Mouse (Mus musculus) heart, embryonic 16.5 days (tissue): ENCODE results near the gene Msi1. TPM values are rescaled to one million over a fixed set of nuclear protein-coding genes. Genes with fewer than 3 reads are reported as not detected.
"Not testable (repeated sequence)": the region's sequence is repeated elsewhere in the genome, so short reads cannot be mapped to it uniquely, and the experiment has no call there.

ENCODE experiments used
- ATAC-seq: fragments of 200-750 bp; cut with Nextera tagmentation; replicated peaks from 2 replicates; pipeline ENCODE4 v1.8.0; 2017; ENCODE audit warnings: moderate number of reproducible peaks; ENCODE audit not compliant: insufficient read depth, low FRiP score; ENCODE audit errors: extremely low read depth
- H3K27ac ChIP-seq: fragments of 300-500 bp; sonication (generic); 2 replicates; pipeline ENCODE4 v1.5.1; 2014; ENCODE audit warnings: mild to moderate bottlenecking, low read length, control low read depth, moderate library complexity
- H3K27me3 ChIP-seq: fragments of 300-500 bp; sonication (generic); 2 replicates; pipeline ENCODE4 v1.6.1; 2014; ENCODE audit warnings: low read length, mixed read lengths; ENCODE audit not compliant: control insufficient read depth, insufficient read depth
- H3K36me3 ChIP-seq: fragments of 300-500 bp; sonication (generic); 2 replicates; pipeline ENCODE4 v1.6.1; 2014; ENCODE audit not compliant: control insufficient read depth, insufficient read depth
- H3K4me1 ChIP-seq: fragments of 300-500 bp; sonication (generic); 2 replicates; pipeline ENCODE4 v1.6.1; 2014; ENCODE audit warnings: low read length, mixed read lengths; ENCODE audit not compliant: control insufficient read depth, insufficient read depth
- H3K4me2 ChIP-seq: fragments of 300-500 bp; sonication (generic); 2 replicates; pipeline ENCODE4 v1.6.1; 2014; ENCODE audit warnings: low read depth, mild to moderate bottlenecking, control low read depth, low read length
- H3K4me3 ChIP-seq: fragments of 300-500 bp; sonication (generic); 2 replicates; pipeline ENCODE4 v1.5.1; 2014; ENCODE audit warnings: mild to moderate bottlenecking, control low read depth, low read length
- H3K9ac ChIP-seq: fragments of 300-500 bp; sonication (generic); 2 replicates; pipeline ENCODE4 v1.6.1; 2014; ENCODE audit warnings: low read length, control low read depth
- H3K9me3 ChIP-seq: fragments of 300-500 bp; sonication (generic); replicated peaks from 2 replicates; pipeline ENCODE4 v1.6.1; 2016; ENCODE audit warnings: low read length; ENCODE audit not compliant: control insufficient read depth
- WGBS: fragments of 180-500 bp; shearing (Covaris S2); extraction: QIAGEN DNeasy Blood & Tissue Kit; methylation state at CpG from one replicate; pipeline ENCODE4 v1.1.7; 2014; 5-methylcytosine and 5-hydroxymethylcytosine counted together
- polyA plus RNA-seq: library from polyadenylated mRNA; unstranded; fragments of >200 nt; fragmentation: Nextera tagmentation; extraction: Ambion mirVana; gene quantifications from 2 replicates; pipeline ENCODE4 v1.2.1, GENCODE M21; 2015

The Msi1 gene
- polyA plus RNA-seq, 1 experiment from 2014 or later, result 1.1 TPM

DNA sequence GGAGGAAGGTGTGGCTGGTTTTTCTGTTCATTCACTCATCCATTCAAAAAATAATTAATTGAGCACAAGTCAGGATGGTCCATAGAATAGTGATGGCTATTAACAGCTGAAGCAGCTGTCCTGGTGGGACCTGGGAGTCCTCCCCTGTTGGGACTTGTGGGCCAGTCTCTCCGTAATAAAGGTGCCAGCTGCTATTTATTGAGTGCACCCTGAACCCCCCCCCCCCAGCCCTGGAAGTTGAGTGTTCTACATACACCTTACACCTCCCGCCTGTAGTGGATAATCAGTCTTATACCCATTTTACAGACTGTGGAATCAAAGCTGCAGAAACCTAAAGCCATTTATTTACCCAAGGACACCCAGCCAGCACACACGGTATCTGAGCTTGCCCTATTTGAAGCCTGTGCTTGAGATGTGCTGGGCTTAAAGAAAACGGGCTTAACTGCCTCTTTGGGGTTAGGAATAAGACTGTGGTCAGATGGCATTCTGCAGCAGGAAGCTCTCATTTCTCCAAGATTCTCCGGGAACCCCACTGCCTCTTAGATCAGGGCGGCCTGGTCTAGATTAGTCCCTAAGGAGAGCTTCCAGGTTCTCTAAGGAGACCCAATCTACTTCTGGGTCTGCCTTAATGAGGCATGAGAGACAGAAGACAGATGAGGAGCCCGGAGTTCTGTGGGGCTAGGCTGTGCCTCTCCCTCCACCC lies 8.0 kb downstream of the Msi1 start:
- H3K27me3 ChIP-seq, result peaks cover 9% of the 10 kb centered on the region; the same call in 1 of the 2 replicates
- 72% methylated on average over 7 of the region's 7 CpGs for WGBS
- no peak overlapping the region for H3K4me3 ChIP-seq
- ATAC-seq, result no peak
- no peaks in the 10 kb centered on the region for H3K9me3 ChIP-seq
- H3K4me1 ChIP-seq, result peaks cover 9% of the 10 kb centered on the region
- H3K36me3 ChIP-seq, result no peaks in the 10 kb centered on the region
- no peak overlapping the region for H3K9ac ChIP-seq
- no peak overlapping the region for H3K4me2 ChIP-seq
- no peak overlapping the region for H3K27ac ChIP-seq

DNA sequence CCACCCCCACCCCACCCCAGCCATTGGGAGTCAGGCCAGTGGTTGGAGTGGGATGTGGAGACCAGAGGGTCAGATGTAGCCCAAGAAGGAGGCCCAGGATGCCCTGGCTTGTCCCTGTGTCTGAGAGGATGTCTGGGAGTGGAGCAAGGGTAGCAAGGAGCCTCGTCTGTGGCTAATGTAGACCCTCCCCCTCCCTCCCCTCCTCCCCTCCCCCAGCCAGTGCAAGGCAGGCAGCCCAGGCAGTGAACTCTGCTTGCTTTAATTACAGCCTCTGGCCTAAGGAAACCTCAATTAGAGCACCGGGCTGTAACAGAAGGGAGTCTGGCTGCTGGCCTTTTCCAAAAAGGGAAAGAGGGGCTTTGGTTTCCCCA lies 8.5 kb downstream of the Msi1 start:
- peaks cover 9% of the 10 kb centered on the region for H3K4me1 ChIP-seq
- no peaks in the 10 kb centered on the region for H3K36me3 ChIP-seq
- no peak overlapping the region for H3K9ac ChIP-seq
- WGBS, result 45% methylated on average over 2 of the region's 2 CpGs
- no peak overlapping the region for H3K27ac ChIP-seq
- no peak for ATAC-seq
- no peaks in the 10 kb centered on the region for H3K9me3 ChIP-seq
- no peak overlapping the region for H3K4me3 ChIP-seq
- peaks cover 9% of the 10 kb centered on the region; the same call in 1 of the 2 replicates for H3K27me3 ChIP-seq
- H3K4me2 ChIP-seq, result no peak overlapping the region

DNA sequence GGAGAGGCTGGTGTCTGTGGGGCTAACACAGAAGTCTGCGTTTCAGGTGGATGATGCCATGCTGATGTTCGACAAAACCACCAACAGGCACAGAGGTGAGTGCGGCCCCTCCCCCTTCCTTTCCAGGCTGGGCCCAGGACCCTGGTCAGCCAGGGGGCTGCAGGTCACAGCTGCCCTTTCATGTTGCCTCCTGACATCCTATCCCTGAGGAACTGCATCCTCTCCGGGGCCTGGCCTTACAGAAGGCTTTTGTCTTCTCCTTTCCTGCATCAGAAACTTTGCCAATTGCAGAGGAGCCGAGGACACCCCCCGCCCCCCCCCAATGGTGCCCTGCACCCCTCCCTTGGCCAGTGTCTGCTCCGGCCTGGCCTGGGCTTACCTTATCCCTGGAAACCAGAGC lies 9.3 kb downstream of the Msi1 start:
- Histone ChIP-seq H3K4me2 (no peak overlapping the region), H3K36me3 (no peaks in the 10 kb centered on the region), H3K4me1 (peaks cover 9% of the 10 kb centered on the region), H3K9me3 (no peaks in the 10 kb centered on the region), H3K4me3 (no peak overlapping the region), H3K9ac (no peak overlapping the region), H3K27me3 (peaks cover 5% of the 10 kb centered on the region; the same call in 1 of the 2 replicates), H3K27ac (no peak overlapping the region)
- no peak for ATAC-seq
- 77% methylated on average over 7 of the region's 7 CpGs for WGBS

DNA sequence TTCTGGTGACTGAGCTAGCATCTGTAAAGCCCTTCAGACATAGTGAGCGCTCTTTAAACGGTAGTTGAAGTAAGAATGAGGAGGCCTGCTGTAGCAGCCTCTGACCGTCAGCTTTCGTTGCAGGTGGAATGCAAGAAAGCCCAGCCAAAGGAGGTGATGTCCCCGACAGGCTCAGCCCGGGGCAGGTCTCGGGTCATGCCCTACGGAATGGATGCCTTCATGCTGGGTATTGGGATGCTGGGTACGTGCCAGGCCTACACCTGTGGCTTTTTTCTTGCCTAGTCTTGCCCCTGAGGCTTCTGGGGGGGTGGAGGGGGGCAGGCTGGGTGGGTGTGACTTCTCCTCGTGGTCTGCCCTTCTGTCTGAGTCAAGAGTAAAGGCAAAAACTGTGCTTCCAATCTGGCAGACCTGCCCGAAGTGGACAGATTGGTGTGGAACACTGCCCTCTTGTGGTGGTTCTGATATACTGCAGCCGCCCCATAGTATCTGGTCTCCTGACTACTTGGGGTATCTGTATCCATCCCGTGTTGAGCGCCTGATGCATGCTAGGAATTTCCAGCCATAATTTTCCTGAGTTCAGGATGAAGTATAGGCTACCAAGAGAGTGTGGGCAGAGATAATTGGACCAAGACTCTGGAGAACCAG lies 11.9 kb downstream of the Msi1 start:
- H3K27ac ChIP-seq, result no peak overlapping the region
- peaks cover 5% of the 10 kb centered on the region for H3K4me1 ChIP-seq
- H3K4me3 ChIP-seq, result no peak overlapping the region
- no peaks in the 10 kb centered on the region for H3K27me3 ChIP-seq
- no peak overlapping the region for H3K4me2 ChIP-seq
- H3K9ac ChIP-seq, result no peak overlapping the region
- WGBS, result 45% methylated on average over 14 of the region's 14 CpGs
- no peak for ATAC-seq
- no peaks in the 10 kb centered on the region for H3K9me3 ChIP-seq
- H3K36me3 ChIP-seq, result no peaks in the 10 kb centered on the region

DNA sequence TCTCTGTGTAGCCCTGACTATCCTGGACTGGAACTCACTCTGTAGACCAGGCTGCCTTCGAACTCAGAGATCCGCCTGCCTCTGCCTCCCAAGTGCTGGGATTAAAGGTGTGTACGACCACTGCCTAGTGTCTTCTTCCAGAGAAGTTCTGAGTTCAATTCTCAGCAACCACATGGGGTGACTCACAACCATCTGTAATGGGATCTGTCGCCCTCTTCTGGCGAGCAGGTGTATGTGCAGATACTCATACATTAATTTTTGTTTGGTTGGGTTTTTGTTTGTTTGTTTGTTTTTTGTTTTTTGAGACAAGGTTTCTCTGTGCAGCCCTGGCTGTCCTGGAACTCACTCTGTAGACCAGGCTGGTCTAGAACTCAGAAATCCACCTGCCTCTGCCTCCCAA lies 13.3 kb downstream of the Msi1 start:
- not testable (repeated sequence) for H3K4me2 ChIP-seq, H3K27me3 ChIP-seq, ATAC-seq, H3K9me3 ChIP-seq, H3K9ac ChIP-seq, H3K27ac ChIP-seq, H3K4me1 ChIP-seq, H3K36me3 ChIP-seq, H3K4me3 ChIP-seq
- WGBS, result 72% methylated on average over 5 of the region's 5 CpGs

DNA sequence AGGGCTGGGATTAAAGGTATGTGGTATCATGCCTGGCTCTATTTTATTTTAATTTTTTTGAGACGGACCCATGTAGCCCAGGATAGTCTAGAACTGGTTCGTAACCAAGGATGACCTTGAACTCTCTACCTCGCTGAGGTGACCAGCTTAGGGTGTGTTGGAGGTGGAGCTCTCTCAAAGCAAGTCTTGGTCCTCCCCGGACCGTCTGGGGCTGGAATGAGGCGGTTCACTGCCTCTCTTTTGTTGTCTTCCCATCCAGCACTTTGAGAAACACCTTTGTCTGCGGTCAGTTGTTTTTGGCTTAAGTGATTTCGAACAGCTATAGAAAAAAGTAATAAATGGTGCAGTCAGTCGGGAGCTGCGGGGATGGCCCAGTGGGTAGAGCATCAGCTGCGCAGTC lies 14.7 kb downstream of the Msi1 start:
- no peaks in the 10 kb centered on the region for H3K9me3 ChIP-seq
- no peak for ATAC-seq
- H3K36me3 ChIP-seq, result no peaks in the 10 kb centered on the region
- H3K4me1 ChIP-seq, result no peaks in the 10 kb centered on the region
- no peak overlapping the region for H3K27ac ChIP-seq
- no peak overlapping the region for H3K9ac ChIP-seq
- H3K27me3 ChIP-seq, result no peaks in the 10 kb centered on the region
- no peak overlapping the region for H3K4me3 ChIP-seq
- 92% methylated on average over 11 of the region's 11 CpGs for WGBS
- no peak overlapping the region for H3K4me2 ChIP-seq

DNA sequence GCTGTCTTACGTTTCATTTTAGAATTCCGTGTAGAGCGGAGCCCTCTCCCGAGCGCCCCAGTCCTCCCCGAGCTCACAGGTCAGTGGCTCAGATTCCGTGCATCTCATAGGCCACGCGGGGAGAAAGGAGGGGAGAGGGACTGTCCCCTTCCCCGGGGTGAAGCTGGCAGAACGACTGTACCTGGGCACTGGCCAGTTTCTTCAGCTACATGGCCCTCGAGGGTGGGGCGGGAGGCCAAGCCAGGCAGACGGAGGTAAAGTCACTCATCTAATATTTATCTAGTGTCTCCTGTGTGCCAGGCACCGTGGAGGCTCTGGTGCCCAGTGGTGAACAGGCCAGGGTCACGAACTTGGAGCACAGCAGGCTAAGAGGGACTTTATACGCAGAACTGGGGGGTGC lies 17.7 kb downstream of the Msi1 start:
- no peak for ATAC-seq
- Histone ChIP-seq H3K36me3 (no peaks in the 10 kb centered on the region), H3K4me3 (no peak overlapping the region), H3K4me2 (no peak overlapping the region), H3K4me1 (peaks cover 10% of the 10 kb centered on the region), H3K9me3 (no peaks in the 10 kb centered on the region), H3K9ac (no peak overlapping the region), H3K27me3 (no peaks in the 10 kb centered on the region), H3K27ac (no peak overlapping the region)
- WGBS, result 84% methylated on average over 17 of the region's 17 CpGs

DNA sequence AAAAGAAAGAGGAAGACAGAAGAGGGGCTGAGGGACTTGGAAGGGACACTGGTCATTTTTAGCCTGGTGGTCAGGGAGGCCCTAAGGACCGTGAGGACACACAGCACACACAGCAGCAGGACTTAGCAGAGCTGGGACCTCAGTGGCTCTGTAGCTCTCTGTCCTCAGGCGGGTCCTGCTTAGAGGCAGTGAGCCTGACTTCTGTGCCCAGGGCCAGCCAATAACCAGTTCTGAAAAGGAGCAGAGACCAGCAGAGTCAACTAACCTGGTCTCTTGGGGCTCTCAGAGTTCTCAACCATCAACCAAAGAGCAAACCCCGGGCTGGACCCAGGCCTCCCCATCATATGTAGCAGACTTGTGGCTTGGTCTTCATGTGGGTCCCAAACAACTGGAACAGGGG lies 19.8 kb downstream of the Msi1 start:
- H3K9ac ChIP-seq, result no peak overlapping the region
- H3K27me3 ChIP-seq, result no peaks in the 10 kb centered on the region
- no peaks in the 10 kb centered on the region for H3K36me3 ChIP-seq
- 83% methylated on average over 3 of the region's 3 CpGs for WGBS
- no peak overlapping the region for H3K27ac ChIP-seq
- ATAC-seq, result no peak
- no peak overlapping the region for H3K4me3 ChIP-seq
- no peak overlapping the region for H3K4me2 ChIP-seq
- H3K9me3 ChIP-seq, result no peaks in the 10 kb centered on the region
- H3K4me1 ChIP-seq, result peaks cover 12% of the 10 kb centered on the region

DNA sequence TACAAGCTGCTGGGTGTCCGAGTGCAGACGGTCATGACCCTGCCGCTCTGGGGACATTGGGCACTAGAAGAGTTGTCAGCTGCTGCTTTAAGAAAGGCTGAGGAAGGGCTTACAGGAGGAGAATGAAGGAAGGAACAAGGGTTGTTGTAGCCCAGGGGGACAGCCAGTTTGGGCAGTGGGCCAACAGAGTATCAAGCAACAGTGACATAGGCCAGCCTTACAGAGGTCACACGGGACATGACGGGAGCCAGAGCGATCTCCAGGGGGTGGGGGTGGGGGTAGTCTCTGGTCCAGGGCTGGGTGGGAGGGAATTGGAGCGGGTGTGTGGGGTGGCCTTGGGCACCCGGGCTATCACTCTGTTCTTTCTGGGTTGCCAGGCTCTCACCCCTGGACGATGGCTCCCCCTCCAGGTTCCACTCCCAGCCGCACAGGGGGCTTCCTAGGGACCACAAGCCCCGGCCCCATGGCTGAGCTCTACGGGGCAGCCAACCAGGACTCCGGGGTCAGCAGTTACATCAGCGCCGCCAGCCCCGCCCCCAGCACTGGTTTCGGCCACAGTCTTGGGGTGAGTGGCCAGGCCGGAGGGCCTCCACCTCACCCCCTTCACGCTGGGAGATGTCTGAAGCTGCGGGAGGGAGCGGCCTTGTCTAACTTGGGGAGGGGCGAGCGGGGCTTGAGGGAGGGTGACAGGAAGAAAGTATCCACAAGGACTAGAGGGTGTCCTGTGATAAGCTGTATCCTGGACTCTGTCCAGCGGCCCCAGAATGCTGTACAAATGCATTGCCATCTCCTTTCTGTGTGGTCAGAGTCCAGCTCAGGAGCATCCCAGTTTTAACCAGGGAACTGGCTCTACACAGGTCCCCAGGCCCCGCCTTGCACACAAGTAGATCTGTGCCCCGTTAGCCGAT lies 21.3 kb downstream of the Msi1 start:
- Histone ChIP-seq H3K4me3 (no peak overlapping the region), H3K9ac (no peak overlapping the region), H3K4me1 (peaks cover 12% of the 10 kb centered on the region), H3K27me3 (no peaks in the 10 kb centered on the region), H3K36me3 (no peaks in the 10 kb centered on the region), H3K9me3 (no peaks in the 10 kb centered on the region), H3K27ac (no peak overlapping the region), H3K4me2 (peak overlapping the region; percentile 31; the same call in 1 of the 2 replicates)
- 64% methylated on average over 26 of the region's 27 CpGs for WGBS
- peak; percentile 64 for ATAC-seq
